ENCODE assay signal across 17 mouse cellular contexts in genomic region chr8:70453852-70454251, GRCm38 (mm10). TPM values are rescaled to one million over a fixed set of nuclear protein-coding genes. Genes with fewer than 3 reads are reported as not detected.
DNase-seq lines count a peak whose midpoint lies in the region; ATAC-seq and TF ChIP-seq lines count a peak whose summit lies in the region.
"Had no signal": no experiment of that assay in that cellular context is flagged by ENCODE, and none has a peak within 500 bp of the region (broad histone marks: within the 10 kb centered on the region; RNA-seq: fewer than 3 reads in every experiment).

No protein-coding gene starts in this region.

- 0 out of 2 replicates have a peak, but pooled peaks cover 8% of the 10 kb centered on the region for H3K36me3 ChIP-seq in heart, embryonic 15.5 days

- peak; percentile 93 for DNase-seq in heart, adult 11 months
- DNase-seq in heart, postnatal 4 days: no peak
- DNase-seq in left cerebral cortex, adult 2 months (ENCODE audit: extremely low spot score in 1 of 2, low spot score in 2 of 2): peak in 1 of 2 experiments; percentile 53
- DNase-seq in left cerebral cortex, adult 11 months (ENCODE audit: low spot score): no peak
- DNase-seq in retina, embryonic 14.5 days (ENCODE audit: low spot score): no peak
- DNase-seq in kidney, postnatal 14 days: no peak
- DNase-seq: adrenal gland, postnatal 14 days; cerebellum, postnatal 36 days; gastrocnemius, postnatal 36 days; kidney, postnatal 25 days had no signal

- H3K4me2 ChIP-seq in heart, embryonic 15.5 days: no peak overlapping the region
- H3K4me2 ChIP-seq: embryonic facial prominence, embryonic 13.5 days; forebrain, embryonic 12.5 days had no signal

- H3K4me3 ChIP-seq in left cerebral cortex, adult 2 months: no peak overlapping the region
- H3K4me3 ChIP-seq in heart, embryonic 15.5 days: no peak overlapping the region
- H3K4me3 ChIP-seq in olfactory bulb, adult 2 months (ENCODE audit: insufficient read depth, low read depth, low read length): no peak overlapping the region
- H3K4me3 ChIP-seq: embryonic facial prominence, embryonic 13.5 days; forebrain, embryonic 12.5 days; megakaryocyte, embryonic 14.5 days had no signal

- 48% methylated on average over 5 of the region's 5 CpGs for WGBS in heart, embryonic 15.5 days
- WGBS in olfactory bulb, adult 2 months: 45% methylated on average over 5 of the region's 5 CpGs

- no peak for TF ChIP-seq POLR2A in olfactory bulb, adult 2 months (IDR thresholded peaks at IDR 0.05; ENCODE audit: insufficient read depth, low read depth, low read length)

- H3K27ac ChIP-seq in left cerebral cortex, adult 2 months: peak overlapping the region; percentile 85
- H3K27ac ChIP-seq in heart, embryonic 15.5 days: peak overlapping the region; percentile 65
- H3K27ac ChIP-seq in olfactory bulb, adult 2 months (ENCODE audit: insufficient read depth, low read depth, low read length): peak overlapping the region; percentile 53; the same call in 1 of the 2 replicates
- H3K27ac ChIP-seq: embryonic facial prominence, embryonic 13.5 days; forebrain, embryonic 12.5 days had no signal

- intact Hi-C loops in left cerebral cortex, adult 2 months (cut with DNase I): no loop called here

- H3K9me3 ChIP-seq in heart, embryonic 15.5 days (replicated peaks): no peaks in the 10 kb centered on the region
- H3K9me3 ChIP-seq: embryonic facial prominence, embryonic 13.5 days; forebrain, embryonic 12.5 days; megakaryocyte, embryonic 14.5 days had no signal

- H3K27me3 ChIP-seq in heart, embryonic 15.5 days: no peaks in the 10 kb centered on the region; the same call in 1 of the 2 replicates
- H3K27me3 ChIP-seq: embryonic facial prominence, embryonic 13.5 days; megakaryocyte, embryonic 14.5 days had no signal

- H3K4me1 ChIP-seq in heart, embryonic 15.5 days (replicated peaks): peaks cover 30% of the 10 kb centered on the region
- peaks cover 24% of the 10 kb centered on the region for H3K4me1 ChIP-seq in olfactory bulb, adult 2 months (ENCODE audit: control insufficient read depth, insufficient read depth, low read length)
- H3K4me1 ChIP-seq: forebrain, embryonic 12.5 days had no signal

- no peak overlapping the region for H3K9ac ChIP-seq in heart, embryonic 15.5 days
- H3K9ac ChIP-seq: embryonic facial prominence, embryonic 13.5 days; forebrain, embryonic 12.5 days had no signal

- 0 out of 2 replicates have a peak, but pooled peaks have one; percentile 33 for ATAC-seq in heart, embryonic 15.5 days (replicated peaks; ENCODE audit: insufficient number of reproducible peaks, insufficient read depth, low FRiP score, low read depth)

- no peak for TF ChIP-seq CTCF in left cerebral cortex, adult 2 months (IDR thresholded peaks at IDR 0.05)
- no peak for TF ChIP-seq CTCF in olfactory bulb, adult 2 months (IDR thresholded peaks at IDR 0.05; ENCODE audit: insufficient read depth, low read depth, low read length)

RNA-seq across cellular contexts. Expression of gene Crtc1, which starts 14.5 kb away (rescaled TPM):
- 10 to 100 TPM; 12.8 to 15.4 TPM for total RNA-seq in heart, postnatal 4 days (2021)
- total RNA-seq in left cerebral cortex, adult 2 months (2021): 100 to 1,000 TPM; 134 to 153 TPM
- 8.7 and 14.2 TPM in 2 replicates for polyA plus RNA-seq in heart, embryonic 15.5 days (2015; fragmentation: Nextera tagmentation; extraction: Ambion mirVana)
- not detected in 2 replicates for polyA plus RNA-seq in olfactory bulb, adult 2 months (2012; ENCODE audit: insufficient read depth, insufficient read length, low replicate concordance, missing spikeins)

RNA-seq across cellular contexts. Expression of gene Klhl26, which starts 22.9 kb away (rescaled TPM):
- 1 to 10 TPM; 8.2 to 9.2 TPM for total RNA-seq in heart, postnatal 4 days (2021)
- total RNA-seq in left cerebral cortex, adult 2 months (2021): 10 to 100 TPM; 43.7 to 44.4 TPM
- 8.7 and 12.7 TPM in 2 replicates for polyA plus RNA-seq in heart, embryonic 15.5 days (2015; fragmentation: Nextera tagmentation; extraction: Ambion mirVana)
- not detected in 2 replicates for polyA plus RNA-seq in olfactory bulb, adult 2 months (2012; ENCODE audit: insufficient read depth, insufficient read length, low replicate concordance, missing spikeins)

RNA-seq across cellular contexts. Expression of gene Tmem59l, which starts 33.3 kb away (rescaled TPM):
- total RNA-seq in heart, postnatal 4 days (2021): not detected
- total RNA-seq in left cerebral cortex, adult 2 months (2021): 100 to 1,000 TPM; 295 to 302 TPM
- 0.24 and 0.96 TPM in 2 replicates for polyA plus RNA-seq in heart, embryonic 15.5 days (2015; fragmentation: Nextera tagmentation; extraction: Ambion mirVana)
- polyA plus RNA-seq in olfactory bulb, adult 2 months (2012; ENCODE audit: insufficient read depth, insufficient read length, low replicate concordance, missing spikeins): not detected in 2 replicates
- total RNA-seq: G1E; gastrocnemius, postnatal 36 days had no signal
- polyA plus RNA-seq: liver, embryonic 16.5 days had no signal

RNA-seq across cellular contexts. Expression of gene Crlf1, which starts 39.1 kb away (rescaled TPM):
- under 1 TPM in 1 of 2 experiments, not detected in 1; 0.55 TPM for total RNA-seq in heart, postnatal 4 days (2021)
- total RNA-seq in left cerebral cortex, adult 2 months (2021): 1 to 10 TPM; 2.6 to 3.0 TPM
- polyA plus RNA-seq in heart, embryonic 15.5 days (2015; fragmentation: Nextera tagmentation; extraction: Ambion mirVana): 3.8 and 11.1 TPM in 2 replicates
- polyA plus RNA-seq in olfactory bulb, adult 2 months (2012; ENCODE audit: insufficient read depth, insufficient read length, low replicate concordance, missing spikeins): not detected in 2 replicates
- total RNA-seq: adrenal gland, postnatal 14 days; G1E had no signal
- polyA plus RNA-seq: G1E had no signal

RNA-seq across cellular contexts. Expression of gene Rex1bd, which starts 52.7 kb away (rescaled TPM):
- total RNA-seq in heart, postnatal 4 days (2021): 100 to 1,000 TPM in 1 of 2 experiments, 10 to 100 TPM in 1; 96.9 to 109 TPM
- 100 to 1,000 TPM; 108 to 110 TPM for total RNA-seq in left cerebral cortex, adult 2 months (2021)
- polyA plus RNA-seq in heart, embryonic 15.5 days (2015; fragmentation: Nextera tagmentation; extraction: Ambion mirVana): 116 and 117 TPM in 2 replicates
- polyA plus RNA-seq in olfactory bulb, adult 2 months (2012; ENCODE audit: insufficient read depth, insufficient read length, low replicate concordance, missing spikeins): not detected in 2 replicates

Comparison
In these comparisons a context has a peak if more than half of its experiments do, and no peak if none do; other contexts are left out.
1. RNA of gene Crtc1, which starts 14.5 kb away (total RNA-seq): 134 to 153 TPM in left cerebral cortex, adult 2 months; 12.8 to 15.4 TPM in heart, postnatal 4 days; every median in the first group is over 4 times any median in the second.
2. RNA of gene Klhl26, which starts 22.9 kb away (total RNA-seq): 43.7 to 44.4 TPM in left cerebral cortex, adult 2 months; 8.2 to 9.2 TPM in heart, postnatal 4 days; every median in the first group is over 4 times any median in the second.
3. RNA of gene Tmem59l, which starts 33.3 kb away (total RNA-seq): 295 to 302 TPM in left cerebral cortex, adult 2 months; not detected in heart, postnatal 4 days; every median in the first group is over 100 times any median in the second.
4. Peak in every context shown above with its lines, with median percentiles within 50 percentile points of each other: H3K27ac ChIP-seq.